Mouse (Mus musculus): Measurements from ENCODE around the gene Nrm. TPM values are rescaled to one million over a fixed set of nuclear protein-coding genes. Genes with fewer than 3 reads are reported as not detected.
A peak's percentile ranks its signal among the peaks of the same experiment; 100 is the strongest.

Gene Nrm
- polyA plus RNA-seq, 1 experiment from 2014 or later: 16.9 TPM

DNA sequence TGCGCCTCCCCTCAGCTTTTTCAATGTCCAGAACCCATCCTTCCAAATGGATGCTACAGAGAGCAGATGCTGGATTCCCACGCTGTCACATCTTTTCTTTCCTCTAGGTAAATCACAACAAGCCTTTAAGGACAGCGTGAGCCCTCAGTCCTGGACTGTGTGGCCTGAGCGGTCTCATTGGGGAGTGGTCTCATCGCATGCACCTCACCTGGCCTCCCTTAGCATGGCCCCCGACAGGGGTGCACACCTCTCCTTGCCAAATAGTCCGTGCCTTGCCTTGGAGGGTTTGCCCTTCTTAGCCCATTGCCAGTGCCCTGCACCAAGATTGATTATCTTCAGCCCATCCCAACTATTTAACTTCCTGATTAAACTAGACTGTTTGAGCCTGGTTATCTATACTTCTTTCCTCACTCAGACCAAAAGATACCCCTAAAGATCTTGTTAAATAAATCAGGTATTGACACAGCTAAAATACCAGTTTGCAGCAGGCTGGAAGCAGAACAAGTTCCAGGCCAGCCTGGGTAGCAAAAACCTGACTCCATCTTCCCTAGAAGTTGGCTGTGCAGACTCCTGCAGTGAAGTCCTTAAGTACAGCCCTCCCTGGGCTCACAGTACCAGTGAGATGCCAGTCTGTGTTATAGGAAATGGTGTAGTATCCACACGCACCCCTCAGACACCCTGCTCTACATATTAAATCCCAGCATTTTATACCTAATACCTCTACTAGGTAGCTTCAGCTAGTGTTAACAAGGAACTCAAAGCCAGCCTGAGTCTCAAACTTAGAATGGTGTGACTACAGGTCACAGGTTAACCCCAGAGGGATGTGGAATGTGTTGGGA lies 28.5 kb upstream of the Nrm start:
- H3K36me3 ChIP-seq (ENCODE audit: control insufficient read depth, insufficient read depth, low read length): peaks cover 45% of the 10 kb centered on the region
- no peak overlapping the region for H3K4me3 ChIP-seq (ENCODE audit: low read depth, low read length)
- H3K4me2 ChIP-seq (ENCODE audit: low read depth, low read length): no peak overlapping the region
- WGBS: 60% methylated on average over 8 of the region's 8 CpGs
- no peaks in the 10 kb centered on the region for H3K9me3 ChIP-seq (ENCODE audit: control insufficient read depth, low read length)
- no peak overlapping the region for H3K9ac ChIP-seq (replicated peaks; ENCODE audit: low read depth, low read length)
- no peak for ATAC-seq (ENCODE audit: low read depth)
- H3K27me3 ChIP-seq (ENCODE audit: control insufficient read depth, insufficient read depth, low read length): no peaks in the 10 kb centered on the region
- no peak overlapping the region for H3K27ac ChIP-seq (ENCODE audit: low read depth, low read length)
- H3K4me1 ChIP-seq (ENCODE audit: control insufficient read depth, insufficient read depth, low read length): peaks cover 30% of the 10 kb centered on the region

DNA sequence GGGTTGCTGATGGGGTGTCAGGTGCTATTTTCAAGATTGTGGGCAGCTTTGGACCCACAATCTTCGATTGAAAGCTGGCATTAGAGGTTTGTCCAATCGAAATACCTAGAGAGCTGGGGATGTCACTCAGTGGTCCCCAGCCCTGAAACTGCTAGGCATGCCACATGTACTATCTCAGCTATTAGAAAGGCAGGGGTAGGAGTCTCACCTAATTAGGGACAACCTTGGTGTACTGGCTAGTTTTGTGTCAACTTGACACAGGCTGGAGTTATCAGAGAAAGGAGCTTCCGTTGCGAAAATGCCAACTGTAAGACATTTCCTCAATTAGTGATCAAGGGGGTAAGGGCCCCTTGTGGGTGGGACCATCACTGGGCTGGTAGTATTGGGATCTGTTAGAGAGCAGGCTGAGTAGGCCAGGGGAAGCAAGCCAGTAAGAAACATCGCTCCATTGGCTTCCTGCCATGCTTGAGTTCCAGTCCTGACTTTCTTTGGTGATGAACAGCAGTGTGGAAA lies 27.8 kb upstream of the Nrm start:
- H3K4me2 ChIP-seq (ENCODE audit: low read depth, low read length): no peak overlapping the region
- no peak overlapping the region for H3K27ac ChIP-seq (ENCODE audit: low read depth, low read length)
- WGBS: 19% methylated on average over 5 of the region's 5 CpGs
- no peaks in the 10 kb centered on the region for H3K9me3 ChIP-seq (ENCODE audit: control insufficient read depth, low read length)
- no peak overlapping the region for H3K9ac ChIP-seq (replicated peaks; ENCODE audit: low read depth, low read length)
- H3K4me1 ChIP-seq (ENCODE audit: control insufficient read depth, insufficient read depth, low read length): peaks cover 30% of the 10 kb centered on the region
- no peak for ATAC-seq (ENCODE audit: low read depth)
- no peaks in the 10 kb centered on the region for H3K27me3 ChIP-seq (ENCODE audit: control insufficient read depth, insufficient read depth, low read length)
- H3K36me3 ChIP-seq (ENCODE audit: control insufficient read depth, insufficient read depth, low read length): peaks cover 42% of the 10 kb centered on the region
- no peak overlapping the region for H3K4me3 ChIP-seq (ENCODE audit: low read depth, low read length)

GRCm38 (mm10) chr17:35833894-35834293 lies 27.2 kb upstream of the Nrm start:
- WGBS: 66% methylated on average over 5 of the region's 5 CpGs
- Histone ChIP-seq H3K36me3 (ENCODE audit: control insufficient read depth, insufficient read depth, low read length) (peaks cover 42% of the 10 kb centered on the region), H3K27ac (ENCODE audit: low read depth, low read length) (no peak overlapping the region)

GRCm38 (mm10) chr17:35834696-35835422 lies 26.3 kb upstream of the Nrm start:
- 70% methylated on average over 26 of the region's 26 CpGs for WGBS
- Histone ChIP-seq H3K4me1 (ENCODE audit: control insufficient read depth, insufficient read depth, low read length) (peaks cover 33% of the 10 kb centered on the region), H3K9ac (replicated peaks; ENCODE audit: low read depth, low read length) (peak overlapping the region; percentile 98; the same call in 1 of the 2 replicates), H3K9me3 (ENCODE audit: control insufficient read depth, low read length) (no peaks in the 10 kb centered on the region), H3K27me3 (ENCODE audit: control insufficient read depth, insufficient read depth, low read length) (no peaks in the 10 kb centered on the region), H3K4me2 (ENCODE audit: low read depth, low read length) (peak overlapping the region; percentile 69), H3K36me3 (ENCODE audit: control insufficient read depth, insufficient read depth, low read length) (peaks cover 42% of the 10 kb centered on the region), H3K4me3 (ENCODE audit: low read depth, low read length) (peak overlapping the region; percentile 93), H3K27ac (ENCODE audit: low read depth, low read length) (no peak overlapping the region)
- ATAC-seq (ENCODE audit: low read depth): no peak

More at GRCm38 (mm10) chr17:35833894-35834293, 27.2 kb upstream of the Nrm start:
- no peaks in the 10 kb centered on the region for H3K27me3 ChIP-seq (ENCODE audit: control insufficient read depth, insufficient read depth, low read length)
- peak overlapping the region; percentile 5; the same call in 1 of the 2 replicates for H3K4me3 ChIP-seq (ENCODE audit: low read depth, low read length)
- peaks cover 30% of the 10 kb centered on the region for H3K4me1 ChIP-seq (ENCODE audit: control insufficient read depth, insufficient read depth, low read length)
- ATAC-seq (ENCODE audit: low read depth): no peak
- no peaks in the 10 kb centered on the region for H3K9me3 ChIP-seq (ENCODE audit: control insufficient read depth, low read length)
- no peak overlapping the region for H3K9ac ChIP-seq (replicated peaks; ENCODE audit: low read depth, low read length)
- H3K4me2 ChIP-seq (ENCODE audit: low read depth, low read length): peak overlapping the region; percentile 69

GRCm38 (mm10) chr17:35835424-35836140 lies 25.5 kb upstream of the Nrm start:
- peaks cover 33% of the 10 kb centered on the region for H3K4me1 ChIP-seq (ENCODE audit: control insufficient read depth, insufficient read depth, low read length)
- no peaks in the 10 kb centered on the region for H3K27me3 ChIP-seq (ENCODE audit: control insufficient read depth, insufficient read depth, low read length)
- peak overlapping the region; percentile 98; the same call in 1 of the 2 replicates for H3K9ac ChIP-seq (replicated peaks; ENCODE audit: low read depth, low read length)
- peak overlapping the region; percentile 93 for H3K4me3 ChIP-seq (ENCODE audit: low read depth, low read length)
- no peaks in the 10 kb centered on the region for H3K9me3 ChIP-seq (ENCODE audit: control insufficient read depth, low read length)
- 78% methylated on average over 26 of the region's 26 CpGs for WGBS
- no peak overlapping the region for H3K27ac ChIP-seq (ENCODE audit: low read depth, low read length)
- H3K4me2 ChIP-seq (ENCODE audit: low read depth, low read length): peak overlapping the region; percentile 69
- peaks cover 39% of the 10 kb centered on the region for H3K36me3 ChIP-seq (ENCODE audit: control insufficient read depth, insufficient read depth, low read length)
- no peak for ATAC-seq (ENCODE audit: low read depth)

- peaks cover 33% of the 10 kb centered on the region for H3K4me1 ChIP-seq (ENCODE audit: control insufficient read depth, insufficient read depth, low read length)
- peak overlapping the region; percentile 98 for H3K9ac ChIP-seq (replicated peaks; ENCODE audit: low read depth, low read length)
- H3K27me3 ChIP-seq (ENCODE audit: control insufficient read depth, insufficient read depth, low read length): no peaks in the 10 kb centered on the region
- H3K4me2 ChIP-seq (ENCODE audit: low read depth, low read length): peak overlapping the region; percentile 69
- no peaks in the 10 kb centered on the region for H3K9me3 ChIP-seq (ENCODE audit: control insufficient read depth, low read length)
- 0 out of 2 replicates have a peak, but pooled peaks have one; percentile 0 for ATAC-seq (ENCODE audit: low read depth)
- H3K36me3 ChIP-seq (ENCODE audit: control insufficient read depth, insufficient read depth, low read length): peaks cover 36% of the 10 kb centered on the region
- H3K4me3 ChIP-seq (ENCODE audit: low read depth, low read length): peak overlapping the region; percentile 93
- WGBS: 7% methylated on average over 24 of the region's 24 CpGs
- peak overlapping the region; percentile 97 for H3K27ac ChIP-seq (ENCODE audit: low read depth, low read length)
Measured at GRCm38 (mm10) chr17:35836178-35836965, 24.7 kb upstream of the Nrm start.

DNA sequence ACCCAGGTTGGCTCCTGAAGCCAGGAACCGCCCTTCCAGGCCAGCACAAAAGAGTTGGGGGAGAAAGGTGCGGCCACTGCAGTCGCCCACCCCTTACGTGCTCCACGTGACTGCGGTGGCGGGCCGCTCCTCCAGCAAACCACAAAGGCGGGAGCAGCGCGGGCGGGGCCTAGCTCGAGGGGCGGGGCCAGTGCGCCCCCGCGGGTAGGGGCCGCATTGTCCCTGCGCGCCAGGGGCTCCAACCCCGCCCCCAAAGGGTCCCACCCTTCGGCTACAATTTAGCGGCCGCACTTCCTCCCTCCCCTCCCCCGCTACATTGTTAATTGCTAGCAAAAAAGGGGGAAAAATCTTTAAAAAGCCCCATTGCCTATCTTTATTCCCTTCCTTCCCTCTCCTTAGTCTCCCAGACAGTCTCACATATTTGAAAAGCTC lies 24.1 kb upstream of the Nrm start:
- H3K4me3 ChIP-seq (ENCODE audit: low read depth, low read length): peak overlapping the region; percentile 93
- peak overlapping the region; percentile 97 for H3K27ac ChIP-seq (ENCODE audit: low read depth, low read length)
- no peaks in the 10 kb centered on the region for H3K9me3 ChIP-seq (ENCODE audit: control insufficient read depth, low read length)
- peaks cover 36% of the 10 kb centered on the region for H3K36me3 ChIP-seq (ENCODE audit: control insufficient read depth, insufficient read depth, low read length)
- no peaks in the 10 kb centered on the region for H3K27me3 ChIP-seq (ENCODE audit: control insufficient read depth, insufficient read depth, low read length)
- peak overlapping the region; percentile 69 for H3K4me2 ChIP-seq (ENCODE audit: low read depth, low read length)
- H3K9ac ChIP-seq (replicated peaks; ENCODE audit: low read depth, low read length): peak overlapping the region; percentile 98
- peak; percentile 18 for ATAC-seq (ENCODE audit: low read depth)
- WGBS: 0% methylated on average over 21 of the region's 25 CpGs
- peaks cover 34% of the 10 kb centered on the region for H3K4me1 ChIP-seq (ENCODE audit: control insufficient read depth, insufficient read depth, low read length)

GRCm38 (mm10) chr17:35837487-35837886 lies 23.6 kb upstream of the Nrm start:
- H3K4me1 ChIP-seq (ENCODE audit: control insufficient read depth, insufficient read depth, low read length): peaks cover 37% of the 10 kb centered on the region

More at GRCm38 (mm10) chr17:35837487-35837886, 23.6 kb upstream of the Nrm start:
- Histone ChIP-seq H3K4me2 (ENCODE audit: low read depth, low read length) (peak overlapping the region; percentile 69), H3K27me3 (ENCODE audit: control insufficient read depth, insufficient read depth, low read length) (no peaks in the 10 kb centered on the region), H3K36me3 (ENCODE audit: control insufficient read depth, insufficient read depth, low read length) (peaks cover 36% of the 10 kb centered on the region), H3K27ac (ENCODE audit: low read depth, low read length) (peak overlapping the region; percentile 97), H3K9ac (replicated peaks; ENCODE audit: low read depth, low read length) (peak overlapping the region; percentile 98), H3K9me3 (ENCODE audit: control insufficient read depth, low read length) (no peaks in the 10 kb centered on the region), H3K4me3 (ENCODE audit: low read depth, low read length) (peak overlapping the region; percentile 93)
- no peak; the same call in 1 of the 2 replicates for ATAC-seq (ENCODE audit: low read depth)
- 0% methylated on average over 18 of the region's 18 CpGs for WGBS

All from neural tube, embryonic 14.5 days (tissue).